Mouse (Mus musculus): Measurements from ENCODE around the gene Itpk1.

Gene Itpk1

GRCm38 (mm10) chr12:102598535-102598934 lies 106.2 kb downstream of the Itpk1 start:
- DNase-seq (ENCODE audit: low read depth, low spot score), result no peak

- DNase-seq (ENCODE audit: low read depth, low spot score), result no peak
These were observed 107.3 kb downstream of the Itpk1 start for GRCm38 (mm10) chr12:102597466-102597865.

DNA sequence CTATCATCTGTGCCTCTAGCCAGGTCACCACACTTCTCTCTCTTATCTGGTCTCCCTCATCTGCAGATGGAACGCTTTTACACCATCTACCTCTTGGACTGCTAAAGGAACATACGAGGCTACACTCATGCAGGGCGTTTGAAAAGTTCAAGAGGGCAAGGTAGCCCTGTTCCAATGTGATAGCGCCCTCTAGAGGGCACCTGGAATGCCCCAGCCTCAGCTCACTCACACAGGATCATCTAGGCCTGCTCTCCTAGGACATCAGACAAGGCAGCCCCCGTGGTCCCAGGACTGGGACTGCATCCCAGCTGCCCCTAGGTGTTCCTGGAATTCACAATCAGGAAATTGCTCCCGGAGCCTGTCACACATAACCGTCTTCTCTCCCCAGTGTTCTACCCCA lies 108.3 kb downstream of the Itpk1 start:
- DNase-seq (ENCODE audit: low read depth, low spot score), result no peak

DNA sequence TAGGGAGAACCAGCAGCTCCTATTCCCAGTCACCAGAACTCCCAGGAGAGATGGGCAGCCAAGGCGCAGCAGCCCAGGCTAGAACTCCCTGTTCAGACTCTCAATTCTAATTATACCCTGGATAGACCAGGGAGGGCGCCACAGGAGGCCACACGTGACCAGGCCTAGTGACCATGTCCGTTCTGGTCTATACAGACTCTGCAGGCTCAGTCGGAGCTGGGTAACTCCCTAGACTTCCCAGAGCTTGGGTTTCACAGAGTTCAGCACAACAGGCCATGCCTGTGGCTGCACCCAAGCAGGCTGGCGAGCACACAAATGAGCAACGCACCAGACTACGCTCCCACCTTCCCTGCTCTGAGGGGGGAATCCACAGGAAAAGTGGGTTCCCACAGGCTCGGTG lies 110.1 kb downstream of the Itpk1 start:
- DNase-seq (ENCODE audit: low read depth, low spot score), result no peak

- no peak for DNase-seq (ENCODE audit: low read depth, low spot score)
These were observed 111.0 kb downstream of the Itpk1 start for GRCm38 (mm10) chr12:102593699-102594098.

DNA sequence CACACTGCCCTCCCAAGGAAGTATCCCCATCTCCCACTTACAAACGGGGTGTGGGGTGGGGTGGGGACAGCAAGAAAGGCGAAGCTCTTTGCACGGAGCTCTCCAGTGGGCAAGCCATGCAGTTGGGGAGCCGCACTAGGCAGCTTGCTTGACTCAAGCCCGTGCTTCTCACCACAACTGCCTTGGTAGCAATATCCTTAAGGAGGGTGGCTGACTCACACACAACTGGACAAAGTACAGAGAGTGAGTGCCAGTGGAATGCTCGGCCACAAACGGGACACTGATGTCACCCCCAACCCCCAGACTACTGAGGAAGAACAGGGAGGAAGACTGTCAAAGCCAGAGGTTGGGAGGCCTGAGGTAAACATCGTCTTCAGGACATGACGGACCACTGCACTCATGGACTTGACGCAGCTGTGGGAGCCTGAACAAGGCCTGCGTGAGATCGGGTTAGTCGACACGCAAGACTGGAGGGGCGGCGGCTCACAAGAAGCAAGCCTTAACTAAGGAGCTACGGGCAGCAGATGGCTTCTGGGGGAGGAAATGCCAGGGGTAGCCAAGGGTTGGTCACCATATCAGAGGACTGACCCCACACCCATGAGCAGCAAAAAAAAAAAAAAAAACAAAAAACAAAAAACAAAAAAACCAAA lies 113.9 kb downstream of the Itpk1 start:
- DNase-seq (ENCODE audit: low read depth, low spot score), result no peak

DNA sequence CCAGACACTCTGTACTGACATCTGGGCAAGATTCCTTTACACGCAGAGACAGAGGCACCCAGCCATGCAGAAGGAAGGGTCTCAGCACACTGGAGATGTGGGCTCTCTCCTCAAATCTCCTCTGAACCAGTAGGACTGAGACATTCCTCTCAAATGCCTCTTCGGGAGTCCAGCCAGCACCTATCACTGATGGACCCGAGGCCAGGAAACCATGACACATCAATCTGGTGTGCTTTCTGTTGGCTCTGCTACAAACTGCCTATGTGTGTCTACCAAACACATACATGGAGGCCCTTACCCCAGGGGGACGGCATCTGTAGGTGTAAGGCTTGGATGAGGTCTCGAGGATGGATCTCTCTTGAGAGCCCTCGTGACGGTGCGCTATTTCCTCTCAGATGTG lies 117.6 kb downstream of the Itpk1 start:
- no peak for DNase-seq (ENCODE audit: low read depth, low spot score)

DNA sequence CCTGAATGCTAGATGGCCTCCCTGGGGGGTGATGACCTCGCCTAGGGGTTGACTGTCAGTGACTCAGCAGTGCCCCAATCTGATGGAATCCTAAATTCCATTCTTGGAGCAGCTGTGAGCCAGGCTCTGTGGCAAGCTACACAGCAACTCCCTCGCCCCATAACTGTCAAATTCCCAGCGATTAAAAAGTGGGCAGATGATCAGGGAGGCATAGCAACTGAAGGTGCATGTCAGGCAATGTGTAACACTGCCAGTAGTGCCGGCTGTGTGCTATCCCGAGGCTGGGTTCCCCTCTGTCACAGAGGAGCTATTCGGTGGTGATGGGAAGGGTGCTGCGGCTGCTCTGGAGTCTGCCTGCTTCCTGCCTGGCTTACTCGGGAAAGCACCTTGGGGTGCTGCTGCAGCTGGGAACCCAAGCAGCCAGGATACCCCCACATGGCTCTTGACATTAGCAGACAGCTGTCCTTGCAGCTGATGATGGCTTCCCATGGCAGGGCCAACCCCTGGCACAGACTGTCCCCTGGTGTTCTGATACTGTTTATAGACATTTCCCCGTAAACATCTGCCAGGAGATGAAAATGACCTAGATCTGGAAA lies 118.3 kb downstream of the Itpk1 start:
- DNase-seq (ENCODE audit: low read depth, low spot score), result no peak

GRCm38 (mm10) chr12:102585390-102585789 lies 119.3 kb downstream of the Itpk1 start:
- peak; percentile 20 for DNase-seq (ENCODE audit: low read depth, low spot score)

- DNase-seq (ENCODE audit: low read depth, low spot score), result no peak
These were observed 122.3 kb downstream of the Itpk1 start for GRCm38 (mm10) chr12:102582441-102582840.

GRCm38 (mm10) chr12:102581579-102582196 lies 123.0 kb downstream of the Itpk1 start:
- DNase-seq (ENCODE audit: low read depth, low spot score), result no peak

- no peak for DNase-seq (ENCODE audit: low read depth, low spot score)
These were observed 125.7 kb downstream of the Itpk1 start for GRCm38 (mm10) chr12:102579041-102579440.

- no peak for DNase-seq (ENCODE audit: low read depth, low spot score)
These were observed 127.9 kb downstream of the Itpk1 start for GRCm38 (mm10) chr12:102576659-102577398.

DNA sequence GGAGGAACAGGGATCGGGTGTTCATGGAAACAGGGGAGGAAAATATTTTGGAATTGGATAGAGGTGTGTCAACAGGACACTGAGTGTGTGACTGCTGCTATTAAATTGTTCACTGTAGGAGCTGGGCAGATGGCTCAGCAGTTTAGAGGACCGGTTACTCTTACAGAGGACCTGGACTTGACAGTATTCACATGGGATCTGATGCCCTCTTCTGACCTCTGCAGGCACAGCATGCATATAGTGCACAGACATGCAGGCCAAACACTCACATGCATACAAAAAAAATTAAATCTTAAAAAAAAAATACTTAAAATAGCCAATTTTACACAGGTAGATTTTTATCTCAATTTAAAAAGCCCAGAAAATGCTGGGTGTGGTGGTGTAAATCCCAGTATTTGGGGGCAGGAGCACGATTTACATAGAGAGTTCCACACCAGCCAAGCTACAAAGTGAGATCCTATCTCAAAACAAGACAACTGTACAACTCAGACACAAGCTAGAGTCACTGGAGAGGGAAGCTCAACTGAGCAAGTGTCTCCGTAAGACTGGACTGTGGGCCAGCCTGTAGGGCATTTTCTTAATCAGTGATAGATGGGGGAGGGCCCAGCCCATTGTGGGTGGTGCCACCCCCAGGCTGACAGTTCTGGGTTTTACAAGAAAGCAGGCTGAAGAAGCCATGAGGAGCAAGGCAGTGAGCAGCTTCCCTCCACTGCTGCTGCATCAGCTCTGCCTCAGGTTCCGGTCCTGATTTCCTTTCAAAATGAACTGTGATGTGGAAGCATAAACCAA lies 129.0 kb downstream of the Itpk1 start:
- DNase-seq (ENCODE audit: low read depth, low spot score), result no peak

- no peak for DNase-seq (ENCODE audit: low read depth, low spot score)
These were observed 131.7 kb downstream of the Itpk1 start for GRCm38 (mm10) chr12:102573036-102573435.

DNA sequence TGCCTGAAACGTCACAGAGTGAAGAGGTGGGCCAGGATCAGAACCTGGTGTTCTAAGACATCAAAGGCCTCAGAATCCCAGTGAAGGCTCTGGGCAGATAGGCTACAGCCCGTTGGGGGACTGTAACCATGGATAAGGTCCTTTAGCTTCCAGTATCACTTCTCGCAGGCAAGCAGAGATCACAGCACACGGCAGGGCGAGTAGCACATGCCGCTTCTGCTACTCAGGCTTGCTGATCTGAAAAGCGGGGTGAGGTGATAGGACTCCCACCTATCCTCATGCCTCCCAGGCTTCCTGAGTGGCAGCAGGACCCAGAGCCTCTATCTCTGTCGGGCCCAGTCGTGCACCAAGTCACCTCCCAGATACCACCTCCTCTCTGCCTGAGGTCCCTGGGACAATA lies 133.1 kb downstream of the Itpk1 start:
- no peak for DNase-seq (ENCODE audit: low read depth, low spot score)

DNA sequence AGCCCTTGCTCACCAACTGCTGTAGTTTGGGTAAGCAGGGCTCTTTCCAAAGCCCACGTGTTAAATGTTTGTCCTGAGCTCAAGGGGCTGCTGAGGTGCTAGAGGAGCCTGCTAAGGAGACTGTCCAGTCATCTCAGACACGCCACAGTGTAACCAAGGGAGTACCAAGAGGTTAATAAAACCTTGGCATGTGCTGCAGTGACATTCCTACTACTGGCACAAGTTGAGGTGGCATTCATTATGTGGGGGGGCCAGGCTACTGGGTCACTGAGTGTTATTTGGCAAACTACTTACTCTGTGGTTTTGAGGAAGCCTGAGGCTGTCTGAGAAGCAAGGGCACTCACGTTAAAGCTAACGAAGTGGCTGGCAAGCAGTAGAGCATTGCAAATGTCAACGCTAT lies 134.0 kb downstream of the Itpk1 start:
- no peak for DNase-seq (ENCODE audit: low read depth, low spot score)

- DNase-seq (ENCODE audit: low read depth, low spot score), result no peak
These were observed 134.6 kb downstream of the Itpk1 start for GRCm38 (mm10) chr12:102570111-102570510.

DNA sequence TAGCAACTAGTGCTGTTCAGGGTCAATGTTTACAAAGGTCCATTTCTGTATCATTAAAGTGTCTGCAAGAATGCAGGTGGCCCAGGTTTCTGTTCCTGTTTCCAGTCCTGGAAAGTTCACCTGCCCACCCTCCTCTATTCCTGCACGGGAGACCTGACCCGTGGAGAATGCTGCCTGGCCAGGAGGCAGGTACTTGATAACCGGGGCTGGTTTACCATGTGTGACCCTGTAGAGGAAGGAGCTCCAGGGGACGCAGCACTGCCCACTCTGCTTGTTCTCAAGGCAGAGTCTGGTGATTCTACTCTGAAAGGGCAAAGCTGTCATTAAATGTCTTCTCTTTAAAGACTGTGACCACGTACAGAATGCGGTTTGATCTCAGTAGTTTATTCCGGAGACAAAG lies 136.5 kb downstream of the Itpk1 start:
- no peak for DNase-seq (ENCODE audit: low read depth, low spot score)

DNA sequence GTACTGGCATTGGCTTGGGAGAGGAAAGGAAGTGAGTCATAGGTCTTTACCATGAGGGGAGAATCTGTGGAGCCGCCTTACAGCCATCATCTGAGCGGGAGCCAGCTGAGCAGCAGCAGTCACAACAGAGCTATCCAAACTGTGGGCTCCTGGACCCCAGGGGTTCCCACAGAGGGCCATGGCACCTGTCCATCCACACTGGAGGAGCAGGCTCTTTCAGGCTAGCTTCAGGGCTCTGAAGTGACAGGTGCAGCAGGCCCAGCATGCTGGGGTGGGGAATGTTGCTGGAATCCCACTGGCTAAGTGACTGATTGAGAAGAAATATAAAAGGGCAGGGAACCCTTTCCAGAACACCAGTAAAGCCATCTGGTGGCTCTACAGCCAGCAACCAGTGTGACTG lies 137.8 kb downstream of the Itpk1 start:
- no peak for DNase-seq (ENCODE audit: low read depth, low spot score)

GRCm38 (mm10) chr12:102565086-102565485 lies 139.6 kb downstream of the Itpk1 start:
- no peak for DNase-seq (ENCODE audit: low read depth, low spot score)

DNA sequence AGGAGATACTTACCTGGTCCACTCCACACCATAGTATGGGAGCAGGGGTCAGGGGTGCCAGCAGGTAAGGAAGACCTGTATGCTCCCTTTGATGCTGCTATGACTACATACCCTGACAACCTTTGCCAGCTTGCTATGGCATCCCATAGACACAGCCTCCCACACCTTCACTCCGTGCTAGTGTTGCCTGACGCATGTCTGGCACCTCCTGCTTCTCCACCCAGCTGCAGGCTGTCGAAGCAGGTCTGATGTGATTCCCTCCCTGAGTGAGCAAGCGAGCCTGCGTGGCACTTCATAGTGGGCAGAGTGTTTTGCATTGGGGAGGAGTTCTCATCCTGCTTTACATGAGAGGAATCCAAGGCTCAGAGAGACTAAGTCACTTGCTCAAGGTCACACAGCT lies 147.4 kb downstream of the Itpk1 start:
- no peak for DNase-seq (ENCODE audit: low read depth, low spot score)
